Mouse (Mus musculus) MEL (cell line): ENCODE data around the gene Galnt17. TPM values are rescaled to one million over a fixed set of nuclear protein-coding genes. Genes with fewer than 3 reads are reported as not detected.

ENCODE experiments used
- DNase-seq: peaks from one replicate; pipeline ENCODE4 v3.0.0; 2011; ENCODE audit warnings: low read depth, low spot score
- H3K27ac ChIP-seq: 2 replicates; pipeline ENCODE4 v1.5.1; 2012; ENCODE audit warnings: low read depth, mild to moderate bottlenecking, control low read depth, low read length, moderate library complexity; ENCODE audit not compliant: control insufficient read depth
- H3K27me3 ChIP-seq, 2 experiments: fragments of 150-350 bp in 1 of 2; sonication (generic) in 1 of 2; 2 replicates each; pipeline ENCODE4 v1.6.1; 2012; ENCODE audit warnings: low read length in 2 of 2, mild to moderate bottlenecking in 2 of 2, improper control_type of control experiment in 1 of 2, moderate library complexity in 1 of 2; ENCODE audit not compliant: insufficient read depth in 2 of 2, control insufficient read depth in 1 of 2
- H3K36me3 ChIP-seq, 2 experiments: 2 replicates each; pipeline ENCODE4 v1.6.1; 2012 to 2014; ENCODE audit warnings: low read length in 2 of 2, improper control_type of control experiment in 1 of 2, inconsistent platforms in 1 of 2, mild to moderate bottlenecking in 1 of 2; ENCODE audit not compliant: insufficient read depth in 2 of 2, control insufficient read depth in 1 of 2
- H3K4me1 ChIP-seq, 2 experiments: fragments of 150-350 bp in 1 of 2; sonication (generic) in 1 of 2; 2 replicates each; pipeline ENCODE4 v1.6.1; 2012; ENCODE audit warnings: low read length in 2 of 2, improper control_type of control experiment in 1 of 2, mild to moderate bottlenecking in 1 of 2; ENCODE audit not compliant: insufficient read depth in 2 of 2, control insufficient read depth in 1 of 2
- H3K4me3 ChIP-seq, 2 experiments: fragments of 150-350 bp in 1 of 2; sonication (generic) in 1 of 2; 2 replicates each; pipeline ENCODE4 v1.5.1; 2012; ENCODE audit warnings: low read depth in 2 of 2, low read length in 2 of 2, mild to moderate bottlenecking in 2 of 2, moderate library complexity in 2 of 2, control low read depth in 1 of 2, improper control_type of control experiment in 1 of 2; ENCODE audit not compliant: control insufficient read depth in 1 of 2, insufficient read depth in 1 of 2
- H3K79me2 ChIP-seq: 2 replicates; pipeline ENCODE4 v1.6.1; 2012; ENCODE audit warnings: mild to moderate bottlenecking, low read length, moderate library complexity; ENCODE audit not compliant: control insufficient read depth, poor library complexity, insufficient read depth
- H3K9ac ChIP-seq: 2 replicates; pipeline ENCODE4 v1.6.1; 2012; ENCODE audit warnings: low read depth, mild to moderate bottlenecking, control low read depth, low read length, moderate library complexity; ENCODE audit not compliant: control insufficient read depth, poor library complexity, severe bottlenecking
- H3K9me3 ChIP-seq: fragments of 150-350 bp; sonication (generic); replicated peaks from 2 replicates; pipeline ENCODE4 v1.6.1; 2012; ENCODE audit warnings: mild to moderate bottlenecking, low read length, improper control_type of control experiment, moderate library complexity; ENCODE audit not compliant: insufficient read depth
- CTCF ChIP-seq, 3 experiments: IDR thresholded peaks in 2 of 3; conservative IDR thresholded peaks in 1 of 3; 2 replicates each; pipeline ENCODE4 v1.5.1; 2011 to 2012; ENCODE audit warnings: low read length in 3 of 3, low read depth in 2 of 3, mild to moderate bottlenecking in 2 of 3, improper control_type of control experiment in 1 of 3, inconsistent platforms in 1 of 3, mixed read lengths in 1 of 3, moderate library complexity in 1 of 3; ENCODE audit not compliant: control insufficient read depth in 1 of 3, insufficient read depth in 1 of 3, poor library complexity in 1 of 3, severe bottlenecking in 1 of 3
- ELF1 ChIP-seq: IDR thresholded peaks from 2 replicates; pipeline ENCODE4 v1.6.1; 2014; ENCODE audit warnings: low read depth, mild to moderate bottlenecking, inconsistent platforms, low read length, improper control_type of control experiment, moderate library complexity
- EP300 ChIP-seq, 2 experiments: IDR thresholded peaks; 2 replicates each; pipeline ENCODE4 v1.6.1; 2011; ENCODE audit warnings: improper control_type of control experiment in 2 of 2, low read length in 2 of 2, low read depth in 1 of 2, mild to moderate bottlenecking in 1 of 2
- GATA1 ChIP-seq: IDR thresholded peaks from 2 replicates; pipeline ENCODE4 v1.6.1; 2011; ENCODE audit warnings: low read depth, low read length, improper control_type of control experiment
- HCFC1 ChIP-seq: IDR thresholded peaks from 2 replicates; pipeline ENCODE4 v1.6.1; 2012; ENCODE audit warnings: low read depth, mild to moderate bottlenecking, inconsistent platforms, low read length, improper control_type of control experiment, moderate library complexity
- JUND ChIP-seq: IDR thresholded peaks from 2 replicates; pipeline ENCODE4 v1.6.1; 2011; ENCODE audit warnings: low read depth, mild to moderate bottlenecking, improper control_type of control experiment, low read length
- MAX ChIP-seq: IDR thresholded peaks from 2 replicates; pipeline ENCODE4 v1.6.1; 2011; ENCODE audit warnings: low read length, improper control_type of control experiment
- MEF2A ChIP-seq: IDR thresholded peaks from 2 replicates; pipeline ENCODE4 v1.6.1; 2014; ENCODE audit warnings: low read depth, mild to moderate bottlenecking, inconsistent platforms, low read length, improper control_type of control experiment; ENCODE audit not compliant: poor library complexity, insufficient replicate concordance, severe bottlenecking; ENCODE audit errors: extremely low read depth
- MXI1 ChIP-seq: IDR thresholded peaks from 2 replicates; pipeline ENCODE4 v1.6.1; 2011; ENCODE audit warnings: mild to moderate bottlenecking, low read depth, low read length, improper control_type of control experiment
- MYB ChIP-seq: IDR thresholded peaks from 2 replicates; pipeline ENCODE4 v1.6.1; 2011; ENCODE audit warnings: mild to moderate bottlenecking, low read depth, low read length, improper control_type of control experiment
- MYC ChIP-seq: IDR thresholded peaks from 2 replicates; pipeline ENCODE4 v1.6.1; 2011; ENCODE audit warnings: low read depth, mild to moderate bottlenecking, low read length, improper control_type of control experiment, moderate library complexity
- NELFE ChIP-seq: IDR thresholded peaks from 2 replicates; pipeline ENCODE4 v1.6.1; 2011; ENCODE audit warnings: low read depth, low read length, improper control_type of control experiment
- NRF1 ChIP-seq: IDR thresholded peaks from 2 replicates; pipeline ENCODE4 v1.6.1; 2014; ENCODE audit warnings: low read depth, mild to moderate bottlenecking, inconsistent platforms, low read length, improper control_type of control experiment, moderate library complexity; ENCODE audit not compliant: poor library complexity, insufficient read depth, severe bottlenecking
- POLR2A ChIP-seq, 2 experiments: IDR thresholded peaks; 2 replicates each; pipeline ENCODE4 v1.6.1; 2011 to 2012; ENCODE audit warnings: low read length in 2 of 2, mild to moderate bottlenecking in 2 of 2, control low read depth in 1 of 2, improper control_type of control experiment in 1 of 2, low read depth in 1 of 2, moderate library complexity in 1 of 2; ENCODE audit not compliant: control insufficient read depth in 1 of 2, insufficient read depth in 1 of 2, poor library complexity in 1 of 2
- POLR2AphosphoS2 ChIP-seq: IDR thresholded peaks from 2 replicates; pipeline ENCODE4 v1.6.1; 2011; ENCODE audit warnings: low read length, improper control_type of control experiment
- RAD21 ChIP-seq: IDR thresholded peaks from 2 replicates; pipeline ENCODE4 v1.6.1; 2011; ENCODE audit warnings: mild to moderate bottlenecking, low read depth, low read length, improper control_type of control experiment
- RCOR1 ChIP-seq: IDR thresholded peaks from 2 replicates; pipeline ENCODE4 v1.6.1; 2012; ENCODE audit warnings: low read depth, mild to moderate bottlenecking, inconsistent platforms, low read length, improper control_type of control experiment
- SMC3 ChIP-seq: IDR thresholded peaks from 2 replicates; pipeline ENCODE4 v1.6.1; 2011; ENCODE audit warnings: low read depth, low read length, improper control_type of control experiment
- USF1 ChIP-seq: IDR thresholded peaks from 2 replicates; pipeline ENCODE4 v1.6.1; 2014; ENCODE audit warnings: low read depth, mild to moderate bottlenecking, inconsistent platforms, low read length, improper control_type of control experiment, moderate library complexity
- USF2 ChIP-seq, 2 experiments: IDR thresholded peaks; 2 replicates each; pipeline ENCODE4 v1.6.1; 2011 to 2012; ENCODE audit warnings: improper control_type of control experiment in 2 of 2, low read length in 2 of 2, borderline replicate concordance in 1 of 2, inconsistent platforms in 1 of 2, low read depth in 1 of 2, mild to moderate bottlenecking in 1 of 2; ENCODE audit not compliant: insufficient read depth in 1 of 2
- ZKSCAN1 ChIP-seq: IDR thresholded peaks from 2 replicates; pipeline ENCODE4 v1.6.1; 2012; ENCODE audit warnings: low read depth, mild to moderate bottlenecking, inconsistent platforms, low read length, improper control_type of control experiment, moderate library complexity
- ZMIZ1 ChIP-seq: IDR thresholded peaks from 2 replicates; pipeline ENCODE4 v1.6.1; 2012; ENCODE audit warnings: low read depth, mild to moderate bottlenecking, inconsistent platforms, low read length, improper control_type of control experiment, moderate library complexity
- ZNF384 ChIP-seq: IDR thresholded peaks from 2 replicates; pipeline ENCODE4 v1.6.1; 2012; ENCODE audit warnings: low read depth, mild to moderate bottlenecking, inconsistent platforms, low read length, improper control_type of control experiment
- polyA plus RNA-seq, 2 experiments: library from polyadenylated mRNA; stranded (reverse) in 1 of 2; unstranded in 1 of 2; fragments of >175 nt in 1 of 2; fragments of >200 nt in 1 of 2; gene quantifications; 2 replicates each; pipeline versions ENCODE4 v1.2.1 to v1.2.4; 2012; ENCODE audit warnings: low replicate concordance in 2 of 2, low read depth in 1 of 2; ENCODE audit not compliant: insufficient read length in 2 of 2, insufficient read depth in 1 of 2, missing spikeins in 1 of 2
- total RNA-seq: library from RNA; depleted of rRNA; stranded (reverse); fragments of 300-350 nt; gene quantifications from 2 replicates; pipeline ENCODE4 v1.2.3, GENCODE M21; 2012

Galnt17 gene
- total and polyA plus RNA-seq, 3 experiments: not detected

DNA sequence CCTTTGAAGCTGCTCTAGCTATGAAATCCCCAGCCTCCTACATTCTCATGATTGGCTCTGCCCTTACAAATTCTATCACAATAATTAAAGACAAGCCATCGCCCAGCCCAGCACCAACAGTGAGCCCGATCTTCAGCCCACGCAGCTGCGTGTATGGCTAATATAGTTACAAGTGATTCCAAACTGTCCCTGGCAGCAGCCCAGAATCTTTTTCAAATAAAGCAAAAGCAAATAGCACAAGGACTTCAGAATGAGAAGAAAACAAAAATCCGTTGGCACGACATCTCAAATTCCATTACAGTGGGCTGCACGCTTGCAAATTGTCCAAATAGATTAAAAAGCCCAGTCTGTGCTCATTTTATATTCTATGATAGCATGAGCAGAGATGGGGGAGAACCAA is 31.1 kb downstream of the Galnt17 start:
- Histone ChIP-seq H3K4me1 (no peaks in the 10 kb centered on the region), H3K4me3 (no peak overlapping the region), H3K36me3 (no peaks in the 10 kb centered on the region), H3K27ac (no peak overlapping the region), H3K9ac (no peak overlapping the region)
- no peak for DNase-seq
- no peak for TF ChIP-seq CTCF (IDR thresholded peaks at IDR 0.05 in 2 of 3, conservative IDR thresholded peaks at IDR 0.05 in 1 of 3; ENCODE audit: control insufficient read depth in 1 of 3, insufficient read depth in 1 of 3, low read depth in 2 of 3, low read length in 3 of 3, poor library complexity in 1 of 3, severe bottlenecking in 1 of 3)
- no peak for TF ChIP-seq POLR2AphosphoS2
- TF ChIP-seq EP300 (IDR thresholded peaks at IDR 0.05; ENCODE audit: low read depth in 1 of 2, low read length in 2 of 2): no peak
- TF ChIP-seq ZKSCAN1: no peak
- TF ChIP-seq ZNF384: no peak
- no peak for TF ChIP-seq NELFE
- TF ChIP-seq MYB: no peak
- TF ChIP-seq RCOR1: no peak
- no peak for TF ChIP-seq USF1
- TF ChIP-seq ELF1: no peak
- TF ChIP-seq RAD21: no peak
- no peak for TF ChIP-seq MEF2A
- TF ChIP-seq MYC: no peak
- TF ChIP-seq GATA1: no peak
- no peak for TF ChIP-seq HCFC1
- TF ChIP-seq, all 39 proteins: peak for 0
- H3K27me3 ChIP-seq: no peaks in the 10 kb centered on the region; a peak in 1 of 4 replicates
- H3K79me2 ChIP-seq: no peaks in the 10 kb centered on the region
- no peaks in the 10 kb centered on the region for H3K9me3 ChIP-seq

DNA sequence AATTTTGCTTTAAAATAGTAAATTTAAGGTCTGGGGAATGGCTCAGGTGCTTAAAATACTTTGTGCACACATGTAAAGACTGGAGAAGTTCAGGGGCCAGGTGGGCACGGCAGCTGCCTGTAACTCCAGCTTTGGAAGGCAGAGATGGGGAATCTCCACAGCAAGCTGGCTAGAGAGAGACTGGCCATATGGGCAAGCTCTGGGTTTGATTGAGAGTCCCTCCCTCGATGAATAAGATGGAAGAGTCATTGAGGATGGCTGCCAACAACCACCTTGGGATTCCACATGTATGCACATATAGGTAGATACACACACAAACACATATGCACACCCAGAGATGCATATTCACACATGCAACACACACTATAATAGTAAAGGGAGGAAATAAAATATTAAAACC is 42.0 kb downstream of the Galnt17 start:
- no peaks in the 10 kb centered on the region for H3K79me2 ChIP-seq
- no peaks in the 10 kb centered on the region for H3K27me3 ChIP-seq
- no peak for DNase-seq
- no peak overlapping the region for H3K9ac ChIP-seq
- no peaks in the 10 kb centered on the region for H3K36me3 ChIP-seq
- H3K9me3 ChIP-seq: no peaks in the 10 kb centered on the region
- no peak overlapping the region for H3K27ac ChIP-seq
- no peak overlapping the region for H3K4me3 ChIP-seq
- no peaks in the 10 kb centered on the region for H3K4me1 ChIP-seq
- TF ChIP-seq MXI1 (no peak), NRF1 (no peak), USF2 (IDR thresholded peaks at IDR 0.05; ENCODE audit: borderline replicate concordance in 1 of 2, insufficient read depth in 1 of 2, low read depth in 1 of 2, low read length in 2 of 2) (no peak), EP300 (IDR thresholded peaks at IDR 0.05; ENCODE audit: low read depth in 1 of 2, low read length in 2 of 2) (no peak), POLR2A (IDR thresholded peaks at IDR 0.05; ENCODE audit: control insufficient read depth in 1 of 2, insufficient read depth in 1 of 2, low read depth in 1 of 2, low read length in 2 of 2, poor library complexity in 1 of 2) (no peak), MAX (no peak), SMC3 (no peak), POLR2AphosphoS2 (no peak), MYB (no peak), RCOR1 (no peak), JUND (no peak), ZMIZ1 (no peak)
